Mouse (Mus musculus) left cerebral cortex, postnatal 4 days (tissue): ENCODE measurements around the gene St3gal3. TPM values are rescaled to one million over a fixed set of nuclear protein-coding genes. Genes with fewer than 3 reads are reported as not detected.

Experiments used
- DNase-seq: peaks from one replicate; pipeline ENCODE4 v3.0.0-alpha.2; 2022
- intact Hi-C: fragments of 180-260 bp; cut with DNase I; formaldehyde crosslinking; loops from one replicate; pipeline ENCODE4 v1.15.1; 2025
- total RNA-seq, 2 experiments: library from RNA; stranded (reverse); gene quantifications; 2 replicates each; pipeline ENCODE4 v1.2.3; 2021

The St3gal3 gene
- total RNA-seq, 2 experiments from 2014 or later, result 36.7 to 38.7 TPM

GRCm38 (mm10) chr4:118092784-118093457 is 41.8 kb downstream of the St3gal3 start:
- intact Hi-C loops, result no loop called here
- no peak for DNase-seq

- intact Hi-C loops, result no loop called here
- DNase-seq, result no peak
Observed at GRCm38 (mm10) chr4:118090449-118090848, 44.3 kb downstream of the St3gal3 start.

- DNase-seq, result peak; percentile 48
- intact Hi-C loops, result loop anchor here (5.0 to 10.0 kb wide), 3 partner anchors 202 to 385 kb away; partner anchors contain the start of gene Ptprf
Observed at GRCm38 (mm10) chr4:118089939-118090338, 44.8 kb downstream of the St3gal3 start.

GRCm38 (mm10) chr4:118088771-118089170 is 45.9 kb downstream of the St3gal3 start:
- intact Hi-C loops, result loop anchor here (5.0 to 10.0 kb wide), 3 partner anchors 204 to 384 kb away; partner anchors contain the start of gene Ptprf
- DNase-seq, result no peak

- intact Hi-C loops, result loop anchor here (5.0 to 10.0 kb wide), 3 partner anchors 207 to 380 kb away; partner anchors contain the start of gene Ptprf
Observed at GRCm38 (mm10) chr4:118085025-118085424, 49.7 kb downstream of the St3gal3 start.

GRCm38 (mm10) chr4:118083217-118083951 is 51.3 kb downstream of the St3gal3 start:
- intact Hi-C loops, result loop anchor here (5.0 to 10.0 kb wide), 3 partner anchors 156 to 379 kb away; partner anchors contain the start of gene Artn
- DNase-seq, result peak; percentile 96

More at GRCm38 (mm10) chr4:118085025-118085424, 49.7 kb downstream of the St3gal3 start:
- DNase-seq, result no peak

- intact Hi-C loops, result loop anchor here (5.0 to 10.0 kb wide), 3 partner anchors 154 to 377 kb away; partner anchors contain the start of gene Artn
Observed at GRCm38 (mm10) chr4:118081608-118082331, 52.9 kb downstream of the St3gal3 start.

GRCm38 (mm10) chr4:118080481-118080880 is 54.2 kb downstream of the St3gal3 start:
- DNase-seq, result no peak
- intact Hi-C loops, result loop anchor here (5.0 to 10.0 kb wide), 3 partner anchors 153 to 376 kb away; partner anchors contain the start of gene Artn

More at GRCm38 (mm10) chr4:118081608-118082331, 52.9 kb downstream of the St3gal3 start:
- no peak for DNase-seq

- intact Hi-C loops, result no loop called here
- DNase-seq, result no peak
Observed at GRCm38 (mm10) chr4:118079195-118079594, 55.5 kb downstream of the St3gal3 start.

- intact Hi-C loops, result no loop called here
- DNase-seq, result no peak
Observed at GRCm38 (mm10) chr4:118078576-118078975, 56.1 kb downstream of the St3gal3 start.

GRCm38 (mm10) chr4:118077293-118077752 is 57.4 kb downstream of the St3gal3 start:
- no peak for DNase-seq

GRCm38 (mm10) chr4:118076648-118077047 is 58.1 kb downstream of the St3gal3 start:
- DNase-seq, result no peak
- intact Hi-C loops, result no loop called here

More at GRCm38 (mm10) chr4:118077293-118077752, 57.4 kb downstream of the St3gal3 start:
- intact Hi-C loops, result no loop called here

- no peak for DNase-seq
Observed at GRCm38 (mm10) chr4:118075343-118075742, 59.4 kb downstream of the St3gal3 start.

GRCm38 (mm10) chr4:118074236-118074635 is 60.5 kb downstream of the St3gal3 start:
- no peak for DNase-seq
- intact Hi-C loops, result no loop called here

More at GRCm38 (mm10) chr4:118075343-118075742, 59.4 kb downstream of the St3gal3 start:
- intact Hi-C loops, result no loop called here

GRCm38 (mm10) chr4:118073128-118073527 is 61.6 kb downstream of the St3gal3 start:
- DNase-seq, result no peak
- intact Hi-C loops, result no loop called here

GRCm38 (mm10) chr4:118071891-118072290 is 62.8 kb downstream of the St3gal3 start:
- DNase-seq, result no peak
- intact Hi-C loops, result no loop called here

GRCm38 (mm10) chr4:118070255-118071234 is 64.2 kb downstream of the St3gal3 start:
- DNase-seq, result no peak

GRCm38 (mm10) chr4:118061809-118062463 is 72.8 kb downstream of the St3gal3 start:
- DNase-seq, result no peak
- intact Hi-C loops, result no loop called here

More at GRCm38 (mm10) chr4:118070255-118071234, 64.2 kb downstream of the St3gal3 start:
- intact Hi-C loops, result no loop called here
